Mouse (Mus musculus) adrenal gland, postnatal 10 days (tissue): Measurements from ENCODE around the gene Serpina3i. TPM values are rescaled to one million over a fixed set of nuclear protein-coding genes. Genes with fewer than 3 reads are reported as not detected.
"Not testable (repeated sequence)": the region's sequence is repeated elsewhere in the genome, so short reads cannot be mapped to it uniquely, and the experiment has no call there.

Experiments
- DNase-seq: peaks from one replicate; pipeline ENCODE4 v3.0.0; 2021; ENCODE audit warnings: mixed read lengths
- long read RNA-seq, 2 experiments: library from polyadenylated mRNA; stranded (forward); transcript quantifications; one replicate each; pipeline ENCODE4 v2.0.0; 2021
- total RNA-seq, 2 experiments: library from RNA; stranded (reverse); gene quantifications; 2 replicates each; pipeline ENCODE4 v1.2.3; 2021

Gene Serpina3i
- total RNA-seq: 1 to 10 TPM; 1.2 to 2.4 TPM
- long read RNA-seq, experiment 1: 0 reads
- long read RNA-seq, experiment 2: 0 reads

GRCm38 (mm10) chr12:104262863-104263262, at the start of gene Serpina3i:
Gene Serpina3i, plus strand, starts transcription at chr12:104263122.
- no peak for DNase-seq

GRCm38 (mm10) chr12:104213689-104214444, 49.1 kb upstream of the Serpina3i start:
- DNase-seq: no peak

- no peak for DNase-seq
These were observed 48.5 kb upstream of the Serpina3i start, which contains the start of gene Serpina3f for GRCm38 (mm10) chr12:104214445-104214753. Gene Serpina3f, plus strand, starts transcription at chr12:104214544.

- DNase-seq: no peak
These were observed 47.7 kb upstream of the Serpina3i start for GRCm38 (mm10) chr12:104215249-104215648.

- DNase-seq: no peak
These were observed 41.3 kb upstream of the Serpina3i start for GRCm38 (mm10) chr12:104221616-104222015.

- DNase-seq: no peak
These were observed 39.2 kb upstream of the Serpina3i start for GRCm38 (mm10) chr12:104223690-104224089.

GRCm38 (mm10) chr12:104224598-104225300, 38.2 kb upstream of the Serpina3i start:
- DNase-seq: no peak

GRCm38 (mm10) chr12:104230762-104231161, 32.2 kb upstream of the Serpina3i start:
- DNase-seq: no peak

GRCm38 (mm10) chr12:104235915-104236314, 27.0 kb upstream of the Serpina3i start, which contains the start of gene Serpina3g:
Gene Serpina3g, plus strand, starts transcription at chr12:104236245.
- no peak for DNase-seq

GRCm38 (mm10) chr12:104238048-104238447, 24.9 kb upstream of the Serpina3i start:
- not testable (repeated sequence) for DNase-seq

GRCm38 (mm10) chr12:104243307-104243706, 19.6 kb upstream of the Serpina3i start:
- DNase-seq: no peak

- no peak for DNase-seq
These were observed 17.8 kb upstream of the Serpina3i start for GRCm38 (mm10) chr12:104245092-104245491.

- DNase-seq: no peak
These were observed 17.3 kb upstream of the Serpina3i start for GRCm38 (mm10) chr12:104245595-104245994.

GRCm38 (mm10) chr12:104247553-104248002, 15.3 kb upstream of the Serpina3i start:
- no peak for DNase-seq

GRCm38 (mm10) chr12:104248231-104248630, 14.7 kb upstream of the Serpina3i start:
- no peak for DNase-seq

- DNase-seq: no peak
These were observed 1.9 kb upstream of the Serpina3i start for GRCm38 (mm10) chr12:104261041-104261440.

GRCm38 (mm10) chr12:104266374-104266773, 3.5 kb downstream of the Serpina3i start:
- DNase-seq: no peak

- DNase-seq: no peak
These were observed 15.5 kb downstream of the Serpina3i start for GRCm38 (mm10) chr12:104278216-104279055.

- DNase-seq: no peak
These were observed 16.1 kb downstream of the Serpina3i start for GRCm38 (mm10) chr12:104279056-104279435.

GRCm38 (mm10) chr12:104283380-104283779, 20.5 kb downstream of the Serpina3i start:
- no peak for DNase-seq

- DNase-seq: no peak
These were observed 25.4 kb downstream of the Serpina3i start for GRCm38 (mm10) chr12:104288336-104288735.

GRCm38 (mm10) chr12:104289872-104290271, 26.9 kb downstream of the Serpina3i start:
- no peak for DNase-seq
